Mouse (Mus musculus): ENCODE data around the gene Kcnj4. TPM values are rescaled to one million over a fixed set of nuclear protein-coding genes. Genes with fewer than 3 reads are reported as not detected.

Kcnj4 gene
- total RNA-seq (2021) = under 1 TPM in 1 of 2 experiments, not detected in 1; 0.11 TPM

GRCm38 (mm10) chr15:79504707-79505452, at the start of gene Kcnj4:
Kcnj4 (minus strand) TSS chr15:79505241.
- no peak for DNase-seq
- intact Hi-C loops (cut with DNase I) = no loop called here

GRCm38 (mm10) chr15:79552566-79552965, 47.5 kb upstream of the Kcnj4 start:
- DNase-seq = no peak
- intact Hi-C loops (cut with DNase I) = loop anchor here (5.0 kb wide), 1 partner anchor 105 kb away; the partner anchor contains the start of genes Cby1 and Fam227a

- DNase-seq = no peak
- intact Hi-C loops (cut with DNase I) = no loop called here
Observed at GRCm38 (mm10) chr15:79548226-79548625, 43.2 kb upstream of the Kcnj4 start.

GRCm38 (mm10) chr15:79547289-79547820, 42.3 kb upstream of the Kcnj4 start:
- DNase-seq = no peak
- intact Hi-C loops (cut with DNase I) = no loop called here

- peak; percentile 99 to 100 for DNase-seq
- intact Hi-C loops (cut with DNase I) = no loop called here
Observed at GRCm38 (mm10) chr15:79546410-79547288, 41.6 kb upstream of the Kcnj4 start, which contains the start of gene Ddx17. Ddx17 (minus strand) TSS chr15:79546741.

GRCm38 (mm10) chr15:79545921-79546399, 40.9 kb upstream of the Kcnj4 start:
- intact Hi-C loops (cut with DNase I) = no loop called here

GRCm38 (mm10) chr15:79545496-79545895, 40.5 kb upstream of the Kcnj4 start:
- no peak for DNase-seq
- intact Hi-C loops (cut with DNase I) = no loop called here

More at GRCm38 (mm10) chr15:79545921-79546399, 40.9 kb upstream of the Kcnj4 start:
- DNase-seq = peak in 1 of 2 experiments; percentile 76

- DNase-seq = no peak
- intact Hi-C loops (cut with DNase I) = no loop called here
Observed at GRCm38 (mm10) chr15:79543968-79544367, 38.9 kb upstream of the Kcnj4 start.

- intact Hi-C loops (cut with DNase I) = no loop called here
- DNase-seq = no peak
Observed at GRCm38 (mm10) chr15:79533796-79534195, 28.8 kb upstream of the Kcnj4 start.

GRCm38 (mm10) chr15:79529935-79530334, 24.9 kb upstream of the Kcnj4 start:
- DNase-seq = no peak
- intact Hi-C loops (cut with DNase I) = no loop called here

- DNase-seq = no peak
- intact Hi-C loops (cut with DNase I) = loop anchor here (2.0 kb wide), 1 partner anchor 13 kb away; no protein-coding TSS in a partner anchor
Observed at GRCm38 (mm10) chr15:79527991-79528639, 23.1 kb upstream of the Kcnj4 start.

- no peak for DNase-seq
- intact Hi-C loops (cut with DNase I) = loop anchor here (2.0 kb wide), 1 partner anchor 14 kb away; no protein-coding TSS in a partner anchor
Observed at GRCm38 (mm10) chr15:79527192-79527591, 22.2 kb upstream of the Kcnj4 start.

- intact Hi-C loops (cut with DNase I) = loop anchor here (2.0 kb wide), 1 partner anchor 15 kb away; no protein-coding TSS in a partner anchor
- peak; percentile 45 to 48 for DNase-seq
Observed at GRCm38 (mm10) chr15:79525979-79526768, 21.1 kb upstream of the Kcnj4 start.

- no peak for DNase-seq
- intact Hi-C loops (cut with DNase I) = no loop called here
Observed at GRCm38 (mm10) chr15:79525564-79525963, 20.5 kb upstream of the Kcnj4 start.

- DNase-seq = no peak
- intact Hi-C loops (cut with DNase I) = no loop called here
Observed at GRCm38 (mm10) chr15:79519400-79520220, 14.6 kb upstream of the Kcnj4 start.

GRCm38 (mm10) chr15:79518571-79518970, 13.5 kb upstream of the Kcnj4 start:
- no peak for DNase-seq
- intact Hi-C loops (cut with DNase I) = no loop called here

- intact Hi-C loops (cut with DNase I) = no loop called here
- no peak for DNase-seq
Observed at GRCm38 (mm10) chr15:79517710-79518109, 12.7 kb upstream of the Kcnj4 start.
